Mouse (Mus musculus): ENCODE results near the gene Trim44. TPM values are rescaled to one million over a fixed set of nuclear protein-coding genes. Genes with fewer than 3 reads are reported as not detected.

Gene Trim44
- total RNA-seq, 2 experiments from 2014 or later, result 182 to 183 TPM

DNA sequence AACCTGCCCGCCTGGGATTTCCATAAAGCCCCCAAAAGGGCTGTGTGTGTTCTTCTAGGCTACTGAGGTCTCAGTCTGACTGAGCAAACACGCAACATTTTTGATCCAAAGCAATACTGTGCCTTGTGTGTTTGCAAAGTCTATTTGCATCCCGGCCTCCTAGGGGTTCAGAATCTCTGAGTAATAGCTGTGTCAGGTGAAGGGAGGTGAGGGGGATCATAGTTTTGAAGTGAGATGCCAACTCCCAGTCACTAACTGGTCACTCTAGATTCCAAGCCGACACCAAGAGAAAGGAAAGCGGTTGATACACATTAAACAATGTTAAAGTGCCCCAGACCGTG is 6.3 kb downstream of the Trim44 start:
- Histone ChIP-seq H3K4me3 (peak overlapping the region; percentile 74), H3K27ac (peak overlapping the region; percentile 95)
- no peak for TF ChIP-seq CTCF (IDR thresholded peaks at IDR 0.05)
- no peak for DNase-seq (ENCODE audit: extremely low spot score in 1 of 2, low spot score in 2 of 2)
- intact Hi-C loops (cut with DNase I), result loop anchor here (2.0 to 5.0 kb wide), 2 partner anchors 49 to 99 kb away; no protein-coding TSS in a partner anchor

GRCm38 (mm10) chr2:102400605-102401351 is 6.8 kb downstream of the Trim44 start:
- intact Hi-C loops (cut with DNase I), result loop anchor here (2.0 to 5.0 kb wide), 2 partner anchors 50 to 98 kb away; no protein-coding TSS in a partner anchor
- peak overlapping the region; percentile 95 for H3K27ac ChIP-seq

DNA sequence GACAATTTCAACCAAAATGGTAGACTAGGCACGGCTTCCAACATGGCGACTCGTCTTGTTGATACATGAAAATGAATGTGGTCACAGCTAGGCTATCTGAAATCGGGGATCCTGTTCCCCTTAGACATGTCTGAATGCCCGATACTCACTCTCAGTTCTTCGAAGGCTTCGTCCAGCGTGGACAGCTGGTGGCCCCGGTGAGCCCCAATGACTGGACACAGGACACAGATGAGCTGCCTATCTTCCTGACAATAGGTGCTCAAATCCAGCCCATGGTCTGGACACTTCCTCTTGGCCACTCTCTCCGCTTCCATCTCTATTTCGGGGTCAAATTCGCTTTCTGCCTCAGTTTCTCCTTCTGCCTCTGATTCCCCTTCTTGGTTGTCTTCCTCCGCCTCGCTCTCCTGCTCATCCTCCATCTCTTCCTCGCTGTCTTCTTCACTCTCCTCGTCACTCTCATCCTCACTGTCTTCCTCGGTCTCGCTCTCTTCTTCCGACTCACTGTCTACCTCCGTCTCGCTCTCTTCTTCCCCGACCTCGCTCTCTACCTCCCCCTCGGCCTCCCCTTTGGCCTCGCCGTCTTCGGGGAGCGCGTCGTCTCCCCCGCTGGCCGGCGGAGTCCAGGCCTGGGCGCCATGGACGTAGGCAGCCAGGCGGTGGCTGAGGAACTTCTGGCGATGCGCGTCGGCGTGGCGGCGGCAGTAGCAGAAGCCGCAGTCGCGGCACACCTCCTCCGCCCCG is 7.6 kb downstream of the Trim44 start:
- H3K4me3 ChIP-seq, result peak overlapping the region; percentile 74
- no peak for DNase-seq (ENCODE audit: extremely low spot score in 1 of 2, low spot score in 2 of 2)
- H3K27ac ChIP-seq, result peak overlapping the region; percentile 85
- no peak; the same call in 1 of the 2 replicates for TF ChIP-seq CTCF (IDR thresholded peaks at IDR 0.05)
- intact Hi-C loops (cut with DNase I), result loop anchor here (2.0 to 5.0 kb wide), 2 partner anchors 51 to 98 kb away; no protein-coding TSS in a partner anchor

More at GRCm38 (mm10) chr2:102400605-102401351, 6.8 kb downstream of the Trim44 start:
- H3K4me3 ChIP-seq, result peak overlapping the region; percentile 74
- DNase-seq (ENCODE audit: extremely low spot score in 1 of 2, low spot score in 2 of 2), result peak; percentile 89
- TF ChIP-seq CTCF (IDR thresholded peaks at IDR 0.05), result no peak

DNA sequence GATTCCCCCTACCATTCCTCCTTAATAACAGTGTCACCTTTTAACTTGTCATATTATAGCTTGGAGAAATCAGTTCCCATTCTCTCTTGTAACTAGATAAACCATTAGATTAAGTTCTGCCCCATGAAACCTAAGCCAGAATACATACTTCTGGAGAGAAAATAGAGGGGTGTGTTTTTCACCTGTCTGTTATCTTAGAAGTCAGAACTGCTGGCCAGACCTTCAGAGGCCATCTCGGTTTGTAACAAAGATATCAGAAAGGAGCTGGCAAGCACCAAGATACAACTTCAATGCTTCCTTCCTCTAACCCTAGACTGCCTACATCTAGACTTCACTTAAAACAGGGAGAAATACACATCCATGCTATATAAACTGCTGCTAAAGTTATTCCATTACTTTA is 11.1 kb downstream of the Trim44 start:
- no peak for TF ChIP-seq CTCF (IDR thresholded peaks at IDR 0.05)
- Histone ChIP-seq H3K27ac (no peak overlapping the region), H3K4me3 (no peak overlapping the region)
- intact Hi-C loops (cut with DNase I), result no loop called here
- no peak for DNase-seq (ENCODE audit: extremely low spot score in 1 of 2, low spot score in 2 of 2)

DNA sequence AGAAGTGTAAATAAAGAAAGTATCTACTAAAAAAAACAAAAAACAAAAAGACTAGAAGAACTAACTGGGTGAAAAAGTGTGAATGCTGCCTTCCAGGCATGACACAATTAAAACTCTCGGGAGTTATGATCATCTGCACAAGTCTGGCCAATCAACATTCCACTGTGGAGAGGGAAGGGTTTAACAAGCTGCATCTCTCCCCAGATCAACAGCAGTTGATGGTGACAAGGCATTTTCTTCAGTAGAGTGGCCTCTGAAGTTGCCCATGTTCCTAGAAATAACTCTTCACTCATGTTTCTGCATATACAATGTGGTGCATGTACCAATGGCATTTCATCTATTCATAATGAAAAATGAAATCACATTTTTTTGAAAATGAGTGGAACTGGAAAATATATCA is 14.2 kb downstream of the Trim44 start:
- no peak overlapping the region for H3K27ac ChIP-seq
- H3K4me3 ChIP-seq, result no peak overlapping the region
- TF ChIP-seq CTCF (IDR thresholded peaks at IDR 0.05), result no peak
- intact Hi-C loops (cut with DNase I), result no loop called here
- DNase-seq (ENCODE audit: extremely low spot score in 1 of 2, low spot score in 2 of 2), result no peak

DNA sequence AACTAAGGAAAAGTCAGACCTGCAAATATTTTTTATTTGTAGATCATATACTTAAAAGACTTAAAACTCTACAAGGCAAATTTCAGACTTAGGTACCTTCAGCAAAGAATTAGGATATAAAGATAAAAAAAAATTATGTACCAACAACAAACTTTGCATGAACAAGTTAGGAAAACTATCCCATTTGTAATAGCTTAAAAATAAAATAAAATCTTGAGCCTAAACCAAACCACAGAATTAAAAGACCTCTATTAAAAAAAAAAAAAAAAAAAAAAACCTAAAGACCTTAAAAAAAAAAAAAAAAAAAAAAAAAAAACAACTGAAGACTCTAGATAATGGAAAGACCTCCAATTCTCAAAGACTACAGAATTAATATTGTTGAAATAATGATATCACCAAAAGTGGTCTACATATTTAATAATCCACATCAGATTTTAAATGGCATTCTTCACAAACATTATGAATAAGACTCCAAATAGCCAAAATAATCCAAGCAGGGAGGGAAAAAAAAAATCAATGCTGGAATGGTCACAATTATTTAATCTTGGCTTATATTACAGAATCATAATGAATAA is 22.2 kb downstream of the Trim44 start:
- H3K27ac ChIP-seq, result no peak overlapping the region
- no peak overlapping the region for H3K4me3 ChIP-seq
- no peak for TF ChIP-seq CTCF (IDR thresholded peaks at IDR 0.05)
- no peak for DNase-seq (ENCODE audit: extremely low spot score in 1 of 2, low spot score in 2 of 2)
- intact Hi-C loops (cut with DNase I), result loop anchor here (5.0 kb wide), 1 partner anchor 198 kb away; the partner anchor contains the start of gene Ldlrad3

GRCm38 (mm10) chr2:102384496-102384895 is 23.1 kb downstream of the Trim44 start:
- DNase-seq (ENCODE audit: extremely low spot score in 1 of 2, low spot score in 2 of 2), result no peak

DNA sequence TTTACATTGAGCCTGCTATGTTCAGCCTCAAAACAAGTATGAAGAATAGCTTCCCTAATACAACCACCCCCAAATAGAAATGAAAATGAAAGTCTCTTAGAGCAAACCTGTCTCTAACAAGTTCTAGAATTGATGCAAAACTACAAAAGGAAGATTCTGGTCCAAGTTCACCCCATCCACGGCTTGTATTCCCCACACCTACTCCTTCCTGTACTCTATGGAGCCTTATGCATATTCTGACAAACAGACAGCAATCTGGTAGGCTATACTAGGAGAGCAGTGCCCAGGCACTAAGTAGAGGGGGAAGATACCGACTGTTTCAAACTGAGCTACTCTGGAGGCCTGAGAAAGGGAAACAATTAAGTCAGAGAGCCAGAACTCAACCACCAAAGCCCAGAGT is 23.6 kb downstream of the Trim44 start:
- H3K27ac ChIP-seq, result peak overlapping the region; percentile 37; the same call in 1 of the 2 replicates
- TF ChIP-seq CTCF (IDR thresholded peaks at IDR 0.05), result no peak
- no peak overlapping the region for H3K4me3 ChIP-seq
- DNase-seq (ENCODE audit: extremely low spot score in 1 of 2, low spot score in 2 of 2), result no peak
- intact Hi-C loops (cut with DNase I), result no loop called here

More at GRCm38 (mm10) chr2:102384496-102384895, 23.1 kb downstream of the Trim44 start:
- no peak for TF ChIP-seq CTCF (IDR thresholded peaks at IDR 0.05)
- no peak overlapping the region for H3K4me3 ChIP-seq
- intact Hi-C loops (cut with DNase I), result no loop called here
- H3K27ac ChIP-seq, result no peak overlapping the region

- no peak for TF ChIP-seq CTCF (IDR thresholded peaks at IDR 0.05)
- intact Hi-C loops (cut with DNase I), result no loop called here
- peak overlapping the region; percentile 37; the same call in 1 of the 2 replicates for H3K27ac ChIP-seq
These were observed 24.4 kb downstream of the Trim44 start for GRCm38 (mm10) chr2:102383069-102383834.

GRCm38 (mm10) chr2:102382519-102382918 is 25.1 kb downstream of the Trim44 start:
- intact Hi-C loops (cut with DNase I), result no loop called here
- H3K27ac ChIP-seq, result no peak overlapping the region
- no peak overlapping the region for H3K4me3 ChIP-seq
- DNase-seq (ENCODE audit: extremely low spot score in 1 of 2, low spot score in 2 of 2), result no peak
- no peak; the same call in 1 of the 2 replicates for TF ChIP-seq CTCF (IDR thresholded peaks at IDR 0.05)

More at GRCm38 (mm10) chr2:102383069-102383834, 24.4 kb downstream of the Trim44 start:
- no peak overlapping the region for H3K4me3 ChIP-seq
- no peak for DNase-seq (ENCODE audit: extremely low spot score in 1 of 2, low spot score in 2 of 2)

DNA sequence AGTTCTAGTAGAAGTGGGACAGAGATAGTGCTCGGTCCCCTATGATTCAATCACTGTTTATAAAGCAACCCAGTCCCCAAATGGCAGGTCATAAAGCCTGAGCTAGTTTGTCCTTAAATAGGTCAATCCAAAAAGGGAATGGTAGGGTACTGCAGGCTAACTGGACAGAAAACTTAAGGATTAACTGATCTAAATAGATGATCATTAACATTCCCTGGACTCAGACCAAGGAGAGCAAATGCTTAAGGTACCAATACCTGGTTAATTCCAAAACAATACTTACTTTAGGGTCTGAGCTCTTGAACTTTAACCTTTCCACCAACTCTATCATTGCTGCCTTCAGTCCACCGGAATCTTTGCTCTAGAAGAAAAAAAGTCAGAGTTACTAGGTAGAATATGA is 27.0 kb downstream of the Trim44 start:
- Histone ChIP-seq H3K4me3 (no peak overlapping the region), H3K27ac (no peak overlapping the region)
- DNase-seq (ENCODE audit: extremely low spot score in 1 of 2, low spot score in 2 of 2), result no peak
- TF ChIP-seq CTCF (IDR thresholded peaks at IDR 0.05), result no peak
- intact Hi-C loops (cut with DNase I), result no loop called here
